Mouse (Mus musculus) midbrain, embryonic 15.5 days (tissue): ENCODE data around the gene Brsk1. TPM values are rescaled to one million over a fixed set of nuclear protein-coding genes. Genes with fewer than 3 reads are reported as not detected.

Experiments used
- polyA plus RNA-seq: library from polyadenylated mRNA; unstranded; fragments of >200 nt; fragmentation: Nextera tagmentation; extraction: Ambion mirVana; gene quantifications from 2 replicates; pipeline ENCODE4 v1.2.1, GENCODE M21; 2015

The Brsk1 gene
- polyA plus RNA-seq, 1 experiment from 2014 or later = 8.6 TPM

Other genes with a start within 250 kb of the Brsk1 start
- gene Rdh13, start 245.0 kb upstream of the Brsk1 start, polyA plus RNA-seq = 44.4 and 46.5 TPM in 2 replicates
- gene Eps8l1, start 229.9 kb upstream of the Brsk1 start, polyA plus RNA-seq = 13.1 and 13.2 TPM in 2 replicates
- gene Ppp1r12c, start 188.9 kb upstream of the Brsk1 start, polyA plus RNA-seq = 50.3 and 51.3 TPM in 2 replicates
- 4.1 and 4.3 TPM in 2 replicates for gene Tnnt1, start 174.2 kb upstream of the Brsk1 start, polyA plus RNA-seq
- 1.4 and 3.5 TPM in 2 replicates for gene Tnni3, start 166.4 kb upstream of the Brsk1 start, polyA plus RNA-seq
- gene Dnaaf3, start 158.2 kb upstream of the Brsk1 start, polyA plus RNA-seq = 2.3 and 2.8 TPM in 2 replicates
- 155 and 162 TPM in 2 replicates for gene Syt5, start 143.1 kb upstream of the Brsk1 start, polyA plus RNA-seq
- 0.75 and 1.3 TPM in 2 replicates for gene Ptprh, start 86.6 kb upstream of the Brsk1 start, polyA plus RNA-seq
- gene Tmem86b, start 59.2 kb upstream of the Brsk1 start, polyA plus RNA-seq = 3.8 and 4.2 TPM in 2 replicates
- gene Ppp6r1, start 31.6 kb upstream of the Brsk1 start, polyA plus RNA-seq = 10.5 TPM in 2 replicates
- gene Hspbp1, start 5.5 kb upstream of the Brsk1 start, polyA plus RNA-seq = 165 TPM in 2 replicates
- 0.09 and 0.25 TPM in 2 replicates for gene Tmem150b, start 34.6 kb downstream of the Brsk1 start, polyA plus RNA-seq
- gene Kmt5c, start 49.5 kb downstream of the Brsk1 start, polyA plus RNA-seq = 75.3 and 77.2 TPM in 2 replicates
- 21.6 and 23.6 TPM in 2 replicates for gene Cox6b2, start 62.5 kb downstream of the Brsk1 start, polyA plus RNA-seq
- gene Fam71e2, start 80.7 kb downstream of the Brsk1 start, polyA plus RNA-seq = not detected in 2 replicates
- 1.0 and 1.6 TPM in 2 replicates for gene Il11, start 92.3 kb downstream of the Brsk1 start, polyA plus RNA-seq
- not detected in 2 replicates for gene Tmem190, start 92.3 kb downstream of the Brsk1 start, polyA plus RNA-seq
- gene Tmem238, start 99.1 kb downstream of the Brsk1 start, polyA plus RNA-seq = 5.4 and 5.8 TPM in 2 replicates
- 186 and 187 TPM in 2 replicates for gene Rpl28, start 102.3 kb downstream of the Brsk1 start, polyA plus RNA-seq
- gene Ube2s, start 122.0 kb downstream of the Brsk1 start, polyA plus RNA-seq = 265 and 288 TPM in 2 replicates
- 15.3 and 16.6 TPM in 2 replicates for gene Shisa7, start 154.1 kb downstream of the Brsk1 start, polyA plus RNA-seq
- 3.1 and 4.6 TPM in 2 replicates for gene Isoc2b, start 179.7 kb downstream of the Brsk1 start, polyA plus RNA-seq
- gene Isoc2a, start 186.5 kb downstream of the Brsk1 start, polyA plus RNA-seq = 0.54 and 0.57 TPM in 2 replicates
- 0.40 and 0.65 TPM in 2 replicates for gene Gm36210, start 215.9 kb downstream of the Brsk1 start, polyA plus RNA-seq
- 4.5 and 4.6 TPM in 2 replicates for gene Zfp628, start 224.6 kb downstream of the Brsk1 start, polyA plus RNA-seq
- 46.3 and 47.7 TPM in 2 replicates for gene Nat14, start 231.4 kb downstream of the Brsk1 start, polyA plus RNA-seq
- gene Ssc5d, start 235.2 kb downstream of the Brsk1 start, polyA plus RNA-seq = 1.0 and 1.4 TPM in 2 replicates